Mouse (Mus musculus): ENCODE measurements at regions not wholly inside any gene's neighbourhood (a gene's known extent, or its start where the extent isn't known, plus 50 kb on each side); places are given as distances from the start of the nearest gene placed in this dataset.

GRCm38 (mm10) chr5:119356051-119356450, 314.4 kb upstream of the Tbx3 start:
- DNase-seq (ENCODE audit: low spot score), result no peak

GRCm38 (mm10) chr5:119359709-119360108, 310.8 kb upstream of the Tbx3 start:
- no peak for DNase-seq (ENCODE audit: low spot score)

GRCm38 (mm10) chr5:119360351-119360750, 310.1 kb upstream of the Tbx3 start:
- no peak for DNase-seq (ENCODE audit: low spot score)

- DNase-seq (ENCODE audit: low spot score), result no peak
These were observed 308.9 kb upstream of the Tbx3 start for GRCm38 (mm10) chr5:119361406-119362044.

DNA sequence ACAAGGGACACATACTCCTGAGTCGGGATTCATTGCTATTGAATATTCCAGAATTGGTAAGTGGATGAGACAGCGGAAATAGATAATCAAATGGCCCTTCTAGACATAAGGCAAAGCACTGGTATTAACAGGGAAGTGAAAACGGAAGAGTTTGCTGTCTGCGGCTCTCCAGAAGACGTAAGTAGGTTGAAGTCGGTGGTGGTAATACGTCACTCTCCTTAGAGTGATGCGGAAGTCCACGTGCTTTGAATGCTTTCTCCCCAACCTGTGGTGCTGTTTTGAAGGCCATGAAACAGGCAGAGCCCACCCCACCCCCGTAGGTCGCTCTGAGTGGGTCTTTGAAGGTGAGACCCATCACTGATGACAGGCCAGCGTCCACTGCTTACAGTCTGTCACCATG, 308.0 kb upstream of the Tbx3 start:
- no peak for DNase-seq (ENCODE audit: low spot score)

GRCm38 (mm10) chr5:119364250-119364649, 306.2 kb upstream of the Tbx3 start:
- DNase-seq (ENCODE audit: low spot score), result no peak

DNA sequence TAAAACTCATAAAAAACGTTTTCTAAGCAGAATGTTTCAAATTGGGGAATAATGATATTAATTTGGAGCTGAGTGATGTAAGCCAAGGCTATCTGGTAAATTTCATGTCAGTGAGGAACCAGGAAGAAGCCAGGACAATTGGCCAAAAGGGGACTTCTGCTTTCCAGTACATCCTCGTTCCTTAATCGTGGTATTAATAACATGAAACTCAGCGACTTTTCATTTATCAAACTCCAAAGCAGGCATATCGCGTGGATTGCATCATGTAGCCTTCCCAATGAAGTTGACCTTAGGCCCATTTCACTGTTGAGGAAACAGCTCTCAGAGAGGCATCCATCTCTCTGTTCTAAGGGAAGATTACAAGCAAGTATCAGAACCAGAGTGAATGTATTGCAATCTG, 305.3 kb upstream of the Tbx3 start:
- DNase-seq (ENCODE audit: low spot score), result no peak

- no peak for DNase-seq (ENCODE audit: low spot score)
These were observed 304.2 kb upstream of the Tbx3 start for GRCm38 (mm10) chr5:119366296-119366695.

- DNase-seq (ENCODE audit: low spot score), result no peak
These were observed 300.0 kb upstream of the Tbx3 start for GRCm38 (mm10) chr5:119370481-119370880.

DNA sequence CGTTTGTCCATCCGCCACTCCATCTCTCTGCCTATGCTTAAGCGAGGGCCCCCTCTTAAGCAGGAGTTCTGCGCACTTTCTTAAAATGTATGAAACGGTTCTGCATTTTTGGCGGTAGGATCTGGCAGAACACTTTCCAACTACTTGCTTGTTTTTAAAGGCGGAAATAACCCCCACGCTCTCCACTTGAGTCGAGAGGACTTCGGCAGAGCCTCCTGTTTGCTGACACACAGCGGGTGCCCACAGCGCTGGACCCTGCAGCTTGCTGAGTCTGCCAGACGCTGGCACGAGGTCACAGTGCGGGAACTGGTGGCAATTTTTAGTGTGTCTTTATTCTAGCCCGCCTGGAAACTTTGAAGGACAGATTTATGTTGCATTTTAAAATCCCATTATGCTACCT, 299.5 kb upstream of the Tbx3 start:
- DNase-seq (ENCODE audit: low spot score), result no peak

GRCm38 (mm10) chr5:119373774-119374700, 296.4 kb upstream of the Tbx3 start:
- no peak for DNase-seq (ENCODE audit: low spot score)

GRCm38 (mm10) chr5:119374861-119375260, 295.6 kb upstream of the Tbx3 start:
- no peak for DNase-seq (ENCODE audit: low spot score)

- no peak for DNase-seq (ENCODE audit: low spot score)
These were observed 292.2 kb upstream of the Tbx3 start for GRCm38 (mm10) chr5:119378261-119378660.

GRCm38 (mm10) chr5:119379915-119380432, 290.5 kb upstream of the Tbx3 start:
- DNase-seq (ENCODE audit: low spot score), result no peak

DNA sequence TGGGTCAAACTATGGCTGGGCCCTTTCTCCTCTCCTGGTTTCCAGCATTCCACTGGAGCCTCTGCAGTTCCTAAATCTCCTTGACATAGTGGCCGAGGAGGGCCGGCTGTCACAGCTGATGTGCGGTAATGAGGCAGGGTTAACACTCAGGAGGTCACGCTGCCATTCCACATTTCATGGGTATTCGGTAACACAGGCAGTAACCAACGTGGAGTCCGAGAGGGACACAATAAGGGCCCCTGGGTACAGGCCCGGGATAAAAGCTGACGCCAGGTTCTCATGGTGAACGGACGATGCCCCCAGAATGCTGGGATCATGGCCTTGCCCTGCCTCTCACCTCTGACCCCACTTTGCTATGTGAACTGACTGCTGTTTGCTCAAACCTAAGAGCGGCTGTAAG, 289.0 kb upstream of the Tbx3 start:
- no peak for DNase-seq (ENCODE audit: low spot score)

DNA sequence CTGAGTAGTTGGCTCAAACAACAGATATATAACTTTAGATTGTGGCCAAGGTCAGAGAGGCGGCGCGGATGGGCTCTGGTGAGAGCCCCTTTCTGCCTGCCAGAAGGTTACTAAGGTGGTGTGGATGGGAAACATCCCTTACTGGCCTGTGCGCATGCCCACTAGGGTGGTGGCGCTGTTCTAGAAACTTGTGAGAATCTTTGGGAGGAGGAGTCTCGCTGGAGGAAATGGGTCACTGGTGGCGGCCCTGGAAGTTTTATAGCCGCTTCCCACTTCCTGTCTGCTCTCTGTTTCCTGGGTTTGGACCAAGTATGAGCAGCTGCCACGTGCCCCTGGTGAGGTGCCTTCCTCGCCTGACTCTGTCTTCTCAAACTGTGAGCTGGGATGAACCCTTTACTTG, 285.0 kb upstream of the Tbx3 start:
- DNase-seq (ENCODE audit: low spot score), result no peak

DNA sequence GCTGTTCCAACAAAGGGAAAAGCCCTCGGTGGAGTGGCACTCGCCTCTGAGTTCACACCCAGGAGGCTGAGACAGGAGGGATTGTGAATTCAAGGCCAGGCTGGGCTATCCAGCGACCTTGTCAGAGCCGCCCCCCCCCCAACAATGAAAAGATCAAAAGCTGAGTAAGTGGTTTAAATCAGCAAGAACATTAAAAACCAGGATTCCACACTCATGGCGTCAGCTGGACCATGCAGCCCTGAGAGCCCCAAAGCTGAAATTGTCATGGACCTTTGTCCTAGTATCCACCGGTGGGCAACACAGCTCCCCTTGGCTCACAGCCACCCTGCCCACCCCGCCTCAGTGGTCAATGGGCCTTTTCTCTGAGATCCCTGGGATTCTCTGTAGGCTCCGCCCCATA, 283.6 kb upstream of the Tbx3 start:
- no peak for DNase-seq (ENCODE audit: low spot score)

- no peak for DNase-seq (ENCODE audit: low spot score)
These were observed 283.2 kb upstream of the Tbx3 start for GRCm38 (mm10) chr5:119387261-119387660.

DNA sequence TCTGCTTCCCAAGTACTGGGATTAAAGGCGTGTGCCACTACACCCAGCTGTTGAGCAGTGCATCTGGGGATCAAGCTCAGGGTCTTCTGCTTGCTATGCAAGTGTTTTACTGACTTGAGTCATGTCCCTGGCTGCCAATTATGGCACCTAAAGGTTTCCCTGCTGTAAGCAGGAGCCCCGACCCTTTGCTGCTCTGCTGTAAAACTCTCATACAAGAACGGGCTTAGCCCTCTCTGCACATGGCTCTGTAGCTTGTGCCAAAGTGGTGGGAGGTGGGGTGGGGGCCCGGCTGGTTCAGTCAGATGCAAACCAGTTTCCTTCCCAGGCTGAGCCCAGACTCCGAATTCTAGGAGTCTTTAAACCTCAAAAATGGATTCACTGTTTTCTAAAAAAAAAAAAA, 281.6 kb upstream of the Tbx3 start:
- DNase-seq (ENCODE audit: low spot score), result no peak

DNA sequence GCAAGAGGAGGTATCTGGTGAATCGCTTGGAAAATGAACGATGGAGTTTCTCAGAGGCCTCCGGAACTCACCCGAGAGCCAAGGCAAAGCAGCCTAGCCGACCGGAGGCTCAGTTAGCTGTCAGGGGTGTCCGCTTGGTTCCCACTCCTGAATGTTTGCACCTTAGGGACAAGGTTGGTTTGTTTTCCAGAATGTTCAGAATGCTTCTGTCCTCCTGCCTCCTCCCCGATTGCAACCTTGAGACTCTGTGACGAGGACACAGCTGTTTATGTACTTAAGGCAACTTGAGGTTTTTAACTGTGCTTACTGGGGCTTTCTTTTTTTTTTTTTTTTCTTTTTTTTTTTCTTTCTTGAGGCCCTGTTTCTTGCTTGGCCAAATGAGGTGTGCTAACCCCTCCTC, 281.1 kb upstream of the Tbx3 start:
- DNase-seq (ENCODE audit: low spot score), result no peak

DNA sequence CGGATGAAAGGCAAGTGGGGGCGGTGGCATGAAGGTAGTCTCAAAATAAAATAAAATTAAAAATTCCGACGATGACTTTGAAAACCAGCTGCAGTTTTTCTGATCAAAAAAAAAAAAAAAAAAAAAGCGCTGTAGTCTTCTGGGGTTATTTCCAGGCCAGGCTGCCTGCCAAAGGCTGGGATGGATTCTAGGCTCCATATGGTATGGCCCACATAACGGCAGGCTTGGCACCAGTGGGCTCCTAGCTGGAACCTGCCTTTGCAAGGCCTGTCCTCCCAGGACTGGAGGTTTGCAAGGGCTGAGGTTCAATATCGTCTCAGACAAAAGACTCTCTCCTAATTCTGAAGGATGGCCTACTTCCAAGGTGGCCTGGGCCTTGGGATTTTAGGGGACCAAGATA, 280.6 kb upstream of the Tbx3 start:
- no peak for DNase-seq (ENCODE audit: low spot score)

DNA sequence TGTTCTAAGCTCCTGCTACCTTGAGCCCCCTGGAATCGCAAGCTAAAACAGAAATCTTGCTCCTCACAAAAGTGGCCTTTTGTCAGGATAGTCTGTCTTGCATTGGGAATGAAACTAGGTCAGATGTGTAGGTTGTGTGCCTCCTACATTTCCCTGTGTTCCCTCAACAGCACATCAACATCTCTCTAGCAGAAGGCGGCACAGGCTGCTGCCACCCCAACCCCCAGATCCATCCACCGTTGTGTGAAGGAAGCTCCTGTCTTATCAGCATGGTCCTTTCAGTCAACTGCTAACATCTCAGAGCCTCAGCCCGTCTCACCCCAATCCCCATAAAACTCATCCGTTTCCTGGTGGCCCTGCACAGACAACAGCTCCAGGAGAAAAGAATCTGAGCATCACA, 272.0 kb upstream of the Tbx3 start:
- DNase-seq (ENCODE audit: low spot score), result no peak

GRCm38 (mm10) chr5:119400223-119400935, 270.1 kb upstream of the Tbx3 start:
- DNase-seq (ENCODE audit: low spot score), result no peak
